Mouse (Mus musculus) gonadal fat pad, adult 2 months (tissue): ENCODE measurements around the gene Rabepk. TPM values are rescaled to one million over a fixed set of nuclear protein-coding genes. Genes with fewer than 3 reads are reported as not detected.
"Not testable (repeated sequence)": the region's sequence is repeated elsewhere in the genome, so short reads cannot be mapped to it uniquely, and the experiment has no call there.

Experiments used
- DNase-seq: peaks from one replicate; pipeline ENCODE4 v3.0.0-alpha.2; 2012; ENCODE audit warnings: low read depth
- polyA plus RNA-seq: library from polyadenylated mRNA; depleted of rRNA; stranded (reverse); fragments of >200 nt; gene quantifications from 2 replicates; pipeline ENCODE4 v1.2.3, GENCODE M21; 2012; rRNA removed

Rabepk gene
- polyA plus RNA-seq, 1 experiment = 48.8 TPM

- DNase-seq = no peak
Observed at GRCm38 (mm10) chr2:34762872-34763271, 36.8 kb downstream of the Rabepk start.

- DNase-seq = no peak
Observed at GRCm38 (mm10) chr2:34762174-34762573, 37.5 kb downstream of the Rabepk start.

- DNase-seq = not testable (repeated sequence)
Observed at GRCm38 (mm10) chr2:34761272-34761671, 38.4 kb downstream of the Rabepk start.

GRCm38 (mm10) chr2:34757341-34757740 is 42.4 kb downstream of the Rabepk start:
- no peak for DNase-seq

GRCm38 (mm10) chr2:34754551-34755358 is 45.0 kb downstream of the Rabepk start, which contains the start of gene Gapvd1:
Gene Gapvd1 (minus strand): TSS chr2:34755232.
- no peak for DNase-seq

- DNase-seq = no peak
Observed at GRCm38 (mm10) chr2:34753811-34754550, 45.7 kb downstream of the Rabepk start.

GRCm38 (mm10) chr2:34750245-34750644 is 49.5 kb downstream of the Rabepk start:
- DNase-seq = no peak

GRCm38 (mm10) chr2:34748479-34748878 is 51.2 kb downstream of the Rabepk start:
- DNase-seq = no peak

GRCm38 (mm10) chr2:34745673-34746072 is 54.0 kb downstream of the Rabepk start:
- no peak for DNase-seq

- no peak for DNase-seq
Observed at GRCm38 (mm10) chr2:34744476-34744875, 55.2 kb downstream of the Rabepk start.

GRCm38 (mm10) chr2:34742675-34743074 is 57.0 kb downstream of the Rabepk start:
- no peak for DNase-seq

- DNase-seq = no peak
Observed at GRCm38 (mm10) chr2:34741390-34742159, 58.1 kb downstream of the Rabepk start.

GRCm38 (mm10) chr2:34739684-34740391 is 59.9 kb downstream of the Rabepk start:
- no peak for DNase-seq

GRCm38 (mm10) chr2:34737911-34738310 is 61.8 kb downstream of the Rabepk start:
- DNase-seq = no peak

- no peak for DNase-seq
Observed at GRCm38 (mm10) chr2:34736626-34737025, 63.1 kb downstream of the Rabepk start.

Other genes starting within 250 kb of the Rabepk start
- gene Gapvd1, start 44.7 kb downstream of the Rabepk start, polyA plus RNA-seq = 20.6 and 26.3 TPM in 2 replicates
- 894 and 1,524 TPM in 2 replicates for gene Hspa5, start 27.9 kb downstream of the Rabepk start, polyA plus RNA-seq
- 52.7 and 55.3 TPM in 2 replicates for gene Fbxw2, start 26.4 kb upstream of the Rabepk start, polyA plus RNA-seq
- 0.05 TPM in 1 of 2 replicates, not detected in the other for gene Gm34653, start 33.1 kb upstream of the Rabepk start, polyA plus RNA-seq
- 20.0 and 39.2 TPM in 2 replicates for gene Cutal, start 74.5 kb upstream of the Rabepk start, polyA plus RNA-seq
- 14.5 and 20.7 TPM in 2 replicates for gene Psmd5, start 75.1 kb upstream of the Rabepk start, polyA plus RNA-seq
- gene Phf19, start 114.1 kb upstream of the Rabepk start, polyA plus RNA-seq = 10.5 and 15.8 TPM in 2 replicates
- 3.8 and 6.4 TPM in 2 replicates for gene Traf1, start 161.9 kb upstream of the Rabepk start, polyA plus RNA-seq